Mouse (Mus musculus) erythroid progenitor cell, adult 5-6 weeks (primary cell): ENCODE results near the gene Ttc32. TPM values are rescaled to one million over a fixed set of nuclear protein-coding genes. Genes with fewer than 3 reads are reported as not detected.
"Not testable (repeated sequence)": the region's sequence is repeated elsewhere in the genome, so short reads cannot be mapped to it uniquely, and the experiment has no call there.

Source experiments
- ATAC-seq: replicated peaks from 2 replicates; pipeline ENCODE4 v1.8.0; 2016; ENCODE audit warnings: moderate number of reproducible peaks, mild to moderate bottlenecking, moderate TSS enrichment, inconsistent platforms; ENCODE audit not compliant: poor library complexity, low FRiP score, severe bottlenecking
- total RNA-seq, 2 experiments: library from RNA; stranded (forward) in 1 of 2; stranded (reverse) in 1 of 2; fragments of 150-400 nt in 1 of 2; fragments of 186-747, 209-891 nt in 1 of 2; gene quantifications; 2 replicates each; pipeline versions ENCODE4 v1.2.3 to v1.2.4; 2015 to 2017; ENCODE audit warnings: low replicate concordance in 2 of 2

Gene Ttc32
- total RNA-seq (2015; ENCODE audit: low replicate concordance): 14.3 and 18.0 TPM in 2 replicates
- total RNA-seq (2017; ENCODE audit: low replicate concordance): 0.26 TPM in 1 of 2 replicates, not detected in the other

DNA sequence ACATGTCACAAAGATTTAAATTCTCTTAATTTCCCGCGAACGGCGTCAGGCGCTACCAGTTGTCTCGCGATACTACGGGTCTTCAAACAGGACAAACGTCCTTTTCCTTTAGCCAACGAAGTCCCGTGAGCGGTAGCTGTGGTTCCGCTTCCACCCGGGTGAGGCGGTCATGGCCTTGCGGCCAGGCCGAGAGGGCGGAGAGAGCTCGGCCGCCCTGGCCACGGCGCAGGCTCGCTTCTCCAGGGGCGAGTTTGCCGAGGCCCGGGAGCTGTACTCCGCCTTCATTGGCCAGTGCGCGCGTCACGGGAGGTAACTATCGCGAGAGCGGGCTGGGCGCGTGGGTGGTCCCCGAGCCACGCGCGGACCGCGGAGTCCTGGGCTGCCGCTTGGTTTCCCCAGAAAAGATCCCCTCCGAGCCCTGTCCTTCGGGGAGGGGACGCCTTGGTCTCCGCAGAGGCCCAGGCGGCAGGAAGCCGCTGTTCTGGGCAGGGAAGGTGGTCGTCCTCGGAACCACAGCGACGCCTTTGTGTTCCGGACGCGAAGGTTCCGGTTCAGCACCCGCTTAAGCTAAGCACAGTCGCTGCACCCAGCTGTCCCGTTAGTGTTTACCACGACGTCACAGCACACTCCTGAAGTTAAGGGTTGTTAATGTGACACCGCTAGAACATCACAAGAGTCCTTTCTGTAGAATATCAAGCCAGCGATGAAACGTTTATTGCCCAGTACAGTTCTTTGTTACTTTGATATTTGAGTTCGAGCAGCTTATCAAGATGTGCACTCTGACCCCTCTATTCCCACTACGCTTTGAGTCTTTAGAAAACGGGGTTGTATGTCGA is at the start of gene Ttc32:
Ttc32 (plus strand) TSS at position 110 of the 836 bp plus-strand sequence.
- peak; percentile 87 for ATAC-seq

DNA sequence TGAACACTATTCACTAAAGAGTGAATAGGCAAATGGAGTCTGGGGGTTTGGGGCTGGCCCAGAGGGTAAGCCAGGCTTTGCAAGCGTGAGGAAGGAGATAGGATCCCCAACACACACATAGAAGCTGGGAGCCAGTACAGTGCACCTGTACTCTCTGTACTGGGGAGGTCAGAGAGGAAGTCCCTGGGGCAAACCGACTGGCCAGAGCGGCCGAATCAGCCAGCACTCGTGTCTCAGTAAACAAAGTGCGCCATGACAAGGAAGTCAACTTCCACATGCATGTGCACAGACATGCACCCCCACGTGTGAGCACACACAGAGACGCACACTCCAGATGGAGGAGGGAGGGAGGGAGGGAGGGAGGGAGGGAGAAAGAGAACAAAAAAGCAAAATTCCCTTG is 36.6 kb upstream of the Ttc32 start:
- no peak for ATAC-seq

DNA sequence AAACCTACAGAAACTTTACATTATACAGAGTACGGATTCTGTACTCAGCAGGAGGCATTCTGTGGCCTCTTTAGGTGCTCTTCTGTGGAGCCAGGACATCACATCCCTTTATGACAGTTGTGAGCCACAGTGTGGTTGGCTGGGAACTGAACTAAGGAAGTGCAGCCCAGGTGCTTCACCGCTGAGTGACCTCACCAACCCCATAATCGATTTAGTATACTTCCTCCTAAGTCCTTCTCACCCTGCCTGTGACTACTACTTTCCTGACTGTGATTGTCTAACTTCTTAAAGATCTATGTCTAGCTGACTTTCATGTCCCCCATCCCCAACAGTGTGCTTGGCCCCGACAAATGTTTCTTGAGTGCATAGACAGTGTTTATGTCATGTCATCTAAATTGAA is 31.5 kb upstream of the Ttc32 start:
- ATAC-seq: no peak

DNA sequence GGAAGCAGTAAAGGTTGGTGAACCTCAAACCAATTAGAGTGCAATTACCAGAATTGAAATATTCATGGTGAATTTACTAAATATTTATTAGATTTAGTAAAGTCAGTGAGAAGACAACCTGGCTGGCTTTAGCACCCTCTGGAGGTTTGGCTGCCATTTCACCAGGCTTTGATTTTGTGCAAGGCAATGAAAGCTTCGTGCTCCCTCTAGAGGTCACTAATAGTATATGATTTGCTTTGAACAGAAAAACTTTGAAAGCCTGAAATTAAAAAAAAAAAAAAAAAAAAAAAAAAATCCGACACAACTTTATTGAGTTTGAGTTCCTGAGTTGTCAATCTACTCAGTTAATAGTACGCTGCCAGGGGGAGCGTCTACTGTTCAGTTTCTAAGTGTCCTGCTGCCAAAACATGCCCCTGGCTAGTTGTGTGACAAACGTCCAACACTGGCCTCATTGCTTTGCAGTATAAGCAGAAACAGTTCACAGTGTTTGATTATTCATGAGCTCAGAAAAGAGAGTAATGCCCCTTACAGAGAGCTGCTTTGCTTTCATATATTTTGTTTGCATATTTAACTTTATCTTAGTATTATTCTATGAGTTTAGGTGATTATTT is 27.7 kb upstream of the Ttc32 start:
- no peak for ATAC-seq

DNA sequence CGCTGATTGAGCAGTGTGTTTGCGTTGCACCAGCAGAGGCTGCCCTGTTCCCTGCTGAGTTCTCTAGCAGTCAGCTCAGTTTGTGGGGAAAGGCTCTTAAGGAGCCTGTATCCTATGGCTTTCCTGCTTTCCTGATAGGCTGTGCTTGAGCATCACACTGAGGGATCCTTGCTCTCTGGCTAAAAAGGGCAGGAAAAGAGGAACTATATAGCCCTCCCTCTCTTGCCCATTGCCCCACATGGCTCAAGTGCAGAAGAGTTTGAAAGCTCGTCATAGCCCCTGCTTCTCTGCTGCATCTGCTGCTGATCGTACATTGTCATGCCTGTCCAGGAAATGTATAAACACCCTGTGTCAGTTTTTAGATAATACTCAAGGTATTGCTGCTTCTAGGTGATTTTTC is 22.7 kb upstream of the Ttc32 start:
- ATAC-seq: no peak

DNA sequence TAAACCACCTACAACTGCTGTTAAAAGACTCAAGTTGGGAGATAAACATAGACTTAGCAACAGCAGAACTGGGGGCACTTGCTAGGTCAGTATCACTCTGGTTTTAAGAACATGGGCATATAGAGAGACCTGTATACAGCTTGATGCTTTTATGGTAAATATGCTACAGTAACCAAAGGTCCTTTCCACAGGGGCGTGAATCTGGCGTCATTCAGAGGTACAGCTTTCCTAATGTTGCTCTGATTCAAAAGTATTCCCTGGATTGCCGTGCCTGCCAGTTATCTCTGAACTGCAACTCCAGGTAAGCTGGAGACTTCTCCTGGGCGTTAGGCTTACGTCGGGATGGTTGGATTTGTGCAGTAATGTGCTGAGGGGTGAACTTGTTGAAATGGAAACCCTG is 22.0 kb upstream of the Ttc32 start:
- ATAC-seq: no peak

DNA sequence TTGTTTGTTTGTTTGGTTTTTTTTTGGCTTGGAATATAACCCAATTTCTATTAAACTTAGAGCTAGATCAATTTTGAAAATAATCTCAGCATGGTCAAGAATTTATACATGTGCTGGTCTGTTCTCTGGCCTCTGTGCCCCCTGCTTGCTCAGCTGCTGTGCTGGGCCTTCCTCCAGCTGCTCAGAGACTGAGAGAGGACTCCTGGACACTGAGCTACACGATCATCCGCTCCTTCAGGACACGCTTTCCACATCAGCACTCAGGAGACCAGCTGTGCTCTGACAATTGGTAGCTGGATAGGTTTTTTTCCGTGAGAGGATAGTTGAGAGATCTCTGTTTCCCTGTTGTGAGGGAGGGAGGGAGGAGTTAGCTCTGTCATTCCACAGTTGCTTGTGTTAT is 19.5 kb upstream of the Ttc32 start:
- no peak for ATAC-seq

DNA sequence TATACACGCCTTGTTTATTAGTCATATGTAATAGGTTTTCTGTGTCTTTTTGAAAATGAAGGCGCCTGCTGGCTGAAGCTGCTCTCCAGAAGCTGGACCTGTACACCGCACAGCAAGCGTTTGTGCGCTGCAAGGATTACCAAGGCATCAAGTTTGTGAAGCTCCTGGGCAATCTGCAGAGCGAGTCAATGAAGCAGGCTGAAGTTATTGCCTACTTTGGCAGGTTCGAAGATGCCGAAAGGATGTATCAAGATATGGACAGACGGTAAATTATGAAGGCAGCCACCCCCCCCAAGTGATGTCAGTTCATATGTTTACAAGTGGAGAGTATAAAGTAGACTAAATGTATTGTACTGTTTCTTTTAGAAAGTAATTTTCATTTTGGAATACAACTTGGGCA is 13.4 kb upstream of the Ttc32 start:
- no peak for ATAC-seq

DNA sequence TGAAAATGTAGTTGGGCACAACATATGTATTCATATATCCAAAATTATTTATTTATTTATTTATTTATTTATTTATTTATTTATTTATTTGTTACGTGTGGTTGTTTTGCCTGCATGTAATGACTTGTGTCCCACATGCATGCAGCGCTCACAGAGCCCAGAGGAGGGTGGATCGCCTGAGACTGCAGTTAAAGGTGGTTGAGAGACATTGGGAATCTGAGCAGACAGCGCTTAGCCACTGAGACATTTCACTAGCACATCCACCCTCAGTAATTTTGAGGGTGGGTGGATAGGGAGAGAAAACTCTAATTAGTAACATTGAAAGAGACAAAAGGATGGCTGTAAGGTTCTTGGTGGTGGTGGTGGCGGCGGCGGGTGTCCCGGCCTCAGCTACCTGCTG is 9.4 kb upstream of the Ttc32 start:
- ATAC-seq: no peak

DNA sequence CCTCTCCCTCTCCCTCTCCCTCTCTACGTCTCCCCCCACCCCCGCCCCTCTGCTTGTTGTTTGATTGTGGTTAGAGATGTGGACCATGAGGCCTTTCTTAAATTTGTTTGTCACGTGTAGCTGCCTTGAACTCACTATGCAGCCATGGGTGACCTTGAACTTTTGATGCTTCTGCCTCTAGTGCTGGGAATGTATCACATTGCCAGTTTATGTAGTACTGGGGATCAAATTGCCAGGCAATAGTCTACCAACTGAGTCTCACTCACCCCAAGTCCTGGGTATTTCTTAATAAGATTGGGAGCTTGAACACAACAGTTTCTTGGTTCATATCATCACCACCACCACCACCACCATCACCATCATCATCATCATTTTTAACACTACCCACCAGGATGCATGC is 8.8 kb upstream of the Ttc32 start:
- no peak for ATAC-seq

DNA sequence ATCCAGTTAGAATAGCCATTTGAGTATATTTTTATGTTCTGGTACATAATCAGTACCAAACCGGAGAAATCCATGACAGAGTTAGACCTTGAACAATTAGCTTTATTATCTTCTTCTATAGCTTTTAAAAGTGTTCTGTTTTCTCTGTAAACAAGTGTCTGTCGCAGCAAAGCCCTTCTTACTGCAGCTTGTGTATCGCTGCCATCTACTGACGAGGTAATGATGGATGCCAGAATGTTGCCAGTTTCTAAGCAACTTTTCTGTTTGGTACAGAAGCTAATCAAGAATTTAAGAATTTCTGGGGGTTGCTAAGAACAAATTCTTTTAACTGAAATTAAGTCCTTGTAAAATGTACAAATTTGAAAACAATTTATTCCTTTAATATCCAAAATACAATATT is 6.8 kb upstream of the Ttc32 start:
- no peak for ATAC-seq

DNA sequence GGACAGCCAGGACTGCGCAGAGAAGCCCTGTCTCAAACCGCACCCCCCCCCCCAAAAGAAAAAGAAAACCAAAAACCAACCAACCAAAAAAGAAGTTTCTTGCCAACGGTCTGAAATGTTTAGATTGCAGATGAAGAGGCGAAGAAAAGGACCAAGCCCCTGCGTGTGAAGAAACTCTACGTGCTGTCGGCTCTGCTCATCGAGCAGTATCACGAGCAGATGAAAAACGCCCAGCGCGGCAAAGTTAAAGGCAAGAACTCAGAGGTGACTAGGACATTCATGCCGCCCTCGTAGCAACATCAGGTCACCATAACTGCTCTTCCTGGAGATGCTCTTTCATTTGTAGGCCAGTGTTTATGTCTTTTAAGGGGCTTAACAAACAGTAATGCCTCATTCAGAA is 5.7 kb upstream of the Ttc32 start:
- no peak for ATAC-seq

DNA sequence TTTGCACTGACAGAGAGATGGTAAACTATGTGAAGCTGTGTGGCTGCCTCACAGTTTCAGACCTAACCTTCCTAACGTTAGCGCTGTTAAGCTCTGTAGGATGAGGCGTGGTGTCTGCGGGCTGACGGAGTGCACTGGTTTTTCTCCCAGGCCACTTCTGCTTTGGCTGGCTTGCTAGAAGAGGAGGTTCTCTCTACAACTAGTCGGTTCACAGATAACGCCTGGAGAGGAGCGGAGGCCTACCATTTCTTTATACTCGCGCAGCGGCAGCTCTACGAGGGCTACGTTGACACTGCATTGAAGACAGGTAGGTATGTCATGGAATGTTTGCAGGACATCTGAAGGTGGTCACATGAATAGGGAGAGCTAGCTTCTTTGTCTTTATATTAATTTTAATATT is 5.1 kb upstream of the Ttc32 start:
- no peak for ATAC-seq

DNA sequence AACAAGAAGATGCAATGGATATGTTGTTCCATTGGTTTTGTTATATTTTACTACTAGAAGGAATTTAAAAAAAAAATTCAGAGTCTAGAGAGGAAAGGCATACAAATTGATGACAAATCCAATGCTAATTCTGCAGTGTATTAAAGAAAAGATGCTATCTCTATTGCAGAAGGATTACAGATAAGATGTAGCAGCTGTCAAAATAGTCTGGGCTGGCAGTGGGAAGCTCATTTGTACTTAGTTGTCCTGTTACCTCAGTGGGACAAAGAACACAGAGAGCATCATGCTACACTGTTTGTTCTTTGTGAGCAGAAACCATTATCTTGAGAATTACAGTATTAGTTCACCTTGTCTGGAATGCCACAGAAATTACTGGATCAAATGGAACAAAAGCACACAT is 3.0 kb upstream of the Ttc32 start:
- ATAC-seq: no peak

DNA sequence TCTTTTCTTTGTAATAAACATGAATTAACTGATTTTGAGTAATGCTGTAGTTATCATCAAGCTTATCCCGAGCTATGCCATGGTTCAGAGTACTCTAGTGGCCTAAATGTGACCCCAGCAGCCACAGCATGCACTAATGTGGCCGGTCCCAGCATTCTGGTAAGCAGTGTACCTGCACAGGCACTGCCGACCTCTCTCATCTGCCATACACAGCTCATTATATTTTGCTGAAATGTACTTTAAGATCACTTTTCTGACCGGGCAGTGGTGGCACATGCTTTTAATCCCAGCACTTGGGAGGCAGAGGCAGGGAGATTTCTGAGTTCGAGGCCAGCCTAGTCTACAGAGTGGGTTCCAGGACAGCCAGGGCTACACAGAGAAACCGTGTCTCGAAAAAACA is 981 bp upstream of the Ttc32 start:
- not testable (repeated sequence) for ATAC-seq

DNA sequence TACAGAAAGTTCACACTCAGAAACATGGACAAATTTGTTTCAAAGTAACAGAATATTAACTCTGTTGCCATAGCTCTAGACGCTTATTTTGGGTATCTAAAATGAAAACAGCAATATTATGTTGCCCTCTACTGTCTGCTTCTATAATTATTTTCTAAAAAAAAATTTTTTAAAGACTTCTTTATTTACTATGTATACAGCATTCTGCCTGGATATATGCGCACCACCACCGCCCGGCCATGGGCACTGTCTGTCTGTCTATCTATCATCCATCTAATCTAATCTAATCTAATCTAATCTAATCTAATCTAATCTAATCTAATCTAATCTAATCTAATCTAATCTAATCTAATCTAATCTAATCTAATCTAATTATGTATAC is 300 bp upstream of the Ttc32 start:
- no peak for ATAC-seq

DNA sequence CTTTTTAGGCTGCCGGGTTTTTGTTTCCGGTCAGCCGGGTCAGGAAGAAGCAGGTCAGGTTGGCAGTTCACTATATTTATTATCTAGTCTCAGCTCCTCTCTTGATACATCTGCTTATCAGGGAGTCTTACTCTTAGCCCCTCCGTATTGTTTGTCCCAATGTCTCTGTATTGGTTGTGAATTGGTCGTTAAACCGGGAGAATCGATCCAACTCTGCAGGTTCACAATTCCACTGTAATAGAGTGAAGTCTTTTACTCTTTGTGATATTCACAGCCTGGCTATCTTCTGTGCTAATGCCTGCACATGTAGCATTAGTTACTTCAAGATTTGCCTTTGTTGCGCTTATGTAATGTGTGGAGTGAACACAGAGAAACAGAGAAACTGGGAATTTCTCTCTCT is 1.4 kb downstream of the Ttc32 start:
- no peak for ATAC-seq

DNA sequence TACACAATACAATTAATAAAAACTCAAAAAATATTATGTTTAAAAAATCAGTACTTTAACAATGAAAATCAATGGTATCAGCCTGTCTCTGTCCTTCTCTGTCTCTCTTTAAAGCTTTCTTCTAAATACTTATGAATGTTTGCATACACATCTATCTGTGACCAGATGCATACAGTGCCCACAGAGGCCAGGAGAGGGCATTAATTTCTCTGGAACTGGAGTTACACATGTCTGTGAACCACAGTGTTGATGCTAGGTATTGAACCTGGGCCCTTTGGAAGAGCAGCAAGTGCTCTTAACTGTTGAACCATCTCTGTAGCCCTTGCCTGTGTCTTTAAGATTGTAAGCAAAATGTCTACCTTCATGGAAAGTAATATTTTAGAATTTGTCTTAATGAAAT is 3.3 kb downstream of the Ttc32 start:
- no peak for ATAC-seq

DNA sequence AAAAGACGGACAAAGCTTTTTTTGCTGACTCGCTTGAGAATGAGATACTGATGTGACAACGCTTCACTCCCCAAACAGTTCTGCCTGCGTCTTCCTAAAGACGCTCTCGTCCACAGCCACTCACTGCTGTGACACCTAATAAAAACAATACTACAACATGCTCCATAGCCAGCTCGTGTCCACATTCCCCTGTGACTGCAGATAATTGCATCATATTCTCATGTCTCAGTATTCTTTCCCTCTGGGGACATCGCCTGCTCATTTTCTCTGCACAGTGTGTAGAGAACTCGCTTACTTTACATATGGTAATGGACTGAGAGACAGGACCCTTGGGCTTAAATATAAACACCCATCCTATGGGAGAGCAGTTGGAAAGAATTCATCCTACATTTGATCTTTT is 6.6 kb downstream of the Ttc32 start:
- no peak for ATAC-seq

DNA sequence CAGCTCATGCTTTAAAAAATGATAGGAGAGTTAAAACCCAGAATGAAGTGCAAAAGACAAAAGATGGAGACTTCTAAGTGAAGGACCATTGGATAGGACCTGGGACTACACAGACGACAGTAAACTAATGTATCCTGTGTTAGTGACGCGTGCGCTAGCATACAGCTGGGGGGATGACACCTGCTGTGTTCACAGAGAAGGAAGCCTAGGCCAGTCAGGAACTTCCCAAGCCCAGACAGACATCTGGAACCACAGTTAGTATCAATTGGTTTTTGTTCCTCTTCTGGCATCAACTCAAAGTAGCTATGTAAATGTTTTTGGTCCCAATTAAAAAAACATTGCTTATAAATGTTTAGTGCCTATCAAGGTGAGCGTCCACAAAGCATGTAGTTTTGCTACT is 10.4 kb downstream of the Ttc32 start:
- ATAC-seq: no peak

DNA sequence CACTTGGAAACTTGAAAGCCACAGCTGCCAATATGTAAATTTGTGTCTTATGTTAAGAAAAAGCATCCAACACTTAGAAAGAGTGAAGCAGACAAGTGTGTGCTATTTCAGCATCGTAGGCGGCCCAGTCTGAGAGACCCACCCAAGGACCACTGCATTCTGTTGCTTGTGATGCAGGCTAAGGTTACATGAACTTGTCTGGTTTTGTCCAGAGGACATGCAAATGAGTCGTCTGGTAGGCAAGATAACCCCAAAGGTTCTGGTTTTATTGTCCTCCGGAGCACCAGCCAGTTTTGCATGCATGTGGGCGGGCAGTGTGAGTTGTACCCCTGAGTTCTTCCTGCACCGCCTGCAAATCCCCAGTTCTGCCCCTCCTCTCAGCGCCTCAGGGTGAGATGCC is 10.9 kb downstream of the Ttc32 start:
- no peak for ATAC-seq

DNA sequence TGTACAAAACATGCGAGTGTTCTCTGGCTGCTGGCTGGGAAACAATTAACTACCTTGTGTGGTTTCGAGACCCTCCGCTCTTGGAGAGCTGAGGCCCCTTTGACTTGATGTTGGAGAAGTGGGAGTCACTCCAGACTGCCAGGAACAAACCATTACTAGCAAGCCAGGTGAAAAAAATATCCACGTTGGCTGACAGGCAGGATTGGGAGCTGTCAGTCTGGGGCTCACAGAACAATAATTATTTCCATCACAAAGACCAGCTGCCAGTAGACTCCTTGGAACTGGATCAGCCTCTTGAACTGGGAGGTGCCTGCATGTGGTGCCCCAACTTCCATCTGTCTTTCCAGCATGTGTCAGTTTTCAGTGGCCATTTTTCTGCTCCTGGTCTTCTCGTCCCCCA is 12.5 kb downstream of the Ttc32 start:
- no peak for ATAC-seq
